Mouse (Mus musculus) intestine, embryonic 16.5 days (tissue): ENCODE results near the gene Glrx5. TPM values are rescaled to one million over a fixed set of nuclear protein-coding genes. Genes with fewer than 3 reads are reported as not detected.

Experiments used
- ATAC-seq: fragments of 200-750 bp; cut with Nextera tagmentation; 2 replicates; pipeline ENCODE4 v1.8.0; 2017; ENCODE audit warnings: moderate TSS enrichment, moderate library complexity
- H3K27ac ChIP-seq: fragments of 300-500 bp; sonication (generic); 2 replicates; pipeline ENCODE4 v1.5.1; 2014; ENCODE audit warnings: mild to moderate bottlenecking, low read length
- H3K27me3 ChIP-seq: fragments of 300-500 bp; sonication (generic); replicated peaks from 2 replicates; pipeline ENCODE4 v1.6.1; 2014; ENCODE audit warnings: low read length, control low read depth, mixed read lengths; ENCODE audit not compliant: control insufficient read depth, insufficient read depth
- H3K36me3 ChIP-seq: fragments of 300-500 bp; sonication (generic); 2 replicates; pipeline ENCODE4 v1.6.1; 2014; ENCODE audit warnings: low read length, control low read depth; ENCODE audit not compliant: control insufficient read depth, insufficient read depth
- H3K4me1 ChIP-seq: fragments of 300-500 bp; sonication (generic); 2 replicates; pipeline ENCODE4 v1.6.1; 2014; ENCODE audit warnings: low read length, control low read depth, mixed read lengths; ENCODE audit not compliant: control insufficient read depth, insufficient read depth
- H3K4me2 ChIP-seq: fragments of 300-500 bp; sonication (generic); 2 replicates; pipeline ENCODE4 v1.6.1; 2014; ENCODE audit warnings: low read depth, low read length, control low read depth
- H3K4me3 ChIP-seq: fragments of 300-500 bp; sonication (generic); 2 replicates; pipeline ENCODE4 v1.5.1; 2014; ENCODE audit warnings: mild to moderate bottlenecking, low read length
- H3K9ac ChIP-seq: fragments of 300-500 bp; sonication (generic); 2 replicates; pipeline ENCODE4 v1.6.1; 2014; ENCODE audit warnings: low read depth, low read length
- H3K9me3 ChIP-seq: fragments of 300-500 bp; sonication (generic); 2 replicates; pipeline ENCODE4 v1.6.1; 2016; ENCODE audit warnings: low read length, control low read depth; ENCODE audit not compliant: control insufficient read depth
- WGBS: fragments of 180-500 bp; shearing (Covaris S2); extraction: QIAGEN DNeasy Blood & Tissue Kit; methylation state at CpG from one replicate; pipeline ENCODE4 v1.1.7; 2014; 5-methylcytosine and 5-hydroxymethylcytosine counted together
- polyA plus RNA-seq: library from polyadenylated mRNA; unstranded; fragments of >200 nt; fragmentation: Nextera tagmentation; extraction: Ambion mirVana; gene quantifications from 2 replicates; pipeline ENCODE4 v1.2.1, GENCODE M21; 2015

Gene Glrx5
- polyA plus RNA-seq, 1 experiment from 2014 or later = 199 TPM

- Histone ChIP-seq H3K4me1 (peaks cover 11% of the 10 kb centered on the region), H3K9ac (peak overlapping the region; percentile 73), H3K4me2 (peak overlapping the region; percentile 95), H3K27me3 (peaks cover 7% of the 10 kb centered on the region; the same call in 1 of the 2 replicates), H3K9me3 (no peaks in the 10 kb centered on the region), H3K27ac (no peak overlapping the region), H3K4me3 (peak overlapping the region; percentile 71), H3K36me3 (no peaks in the 10 kb centered on the region)
- WGBS = 19% methylated on average over 9 of the region's 9 CpGs
- peak; percentile 6; the same call in 1 of the 2 replicates for ATAC-seq
These were observed 22.2 kb upstream of the Glrx5 start for GRCm38 (mm10) chr12:105010213-105010790.

GRCm38 (mm10) chr12:105011589-105011988 lies 20.9 kb upstream of the Glrx5 start:
- no peak for ATAC-seq
- Histone ChIP-seq H3K4me3 (no peak overlapping the region), H3K27me3 (peaks cover 7% of the 10 kb centered on the region; the same call in 1 of the 2 replicates), H3K36me3 (no peaks in the 10 kb centered on the region), H3K27ac (no peak overlapping the region), H3K4me2 (no peak overlapping the region), H3K9ac (no peak overlapping the region), H3K4me1 (peaks cover 11% of the 10 kb centered on the region), H3K9me3 (no peaks in the 10 kb centered on the region)
- WGBS = 100% methylated on average over 1 of the region's 1 CpGs

- Histone ChIP-seq H3K4me1 (peaks cover 11% of the 10 kb centered on the region), H3K9ac (no peak overlapping the region), H3K9me3 (no peaks in the 10 kb centered on the region), H3K36me3 (no peaks in the 10 kb centered on the region), H3K27me3 (peaks cover 7% of the 10 kb centered on the region; the same call in 1 of the 2 replicates), H3K4me3 (no peak overlapping the region), H3K27ac (no peak overlapping the region), H3K4me2 (no peak overlapping the region)
- WGBS = 89% methylated on average over 4 of the region's 4 CpGs
- ATAC-seq = no peak
These were observed 20.2 kb upstream of the Glrx5 start for GRCm38 (mm10) chr12:105012314-105012713.

- H3K4me3 ChIP-seq = no peak overlapping the region
- peaks cover 11% of the 10 kb centered on the region for H3K4me1 ChIP-seq
- no peak for ATAC-seq
- no peak overlapping the region for H3K27ac ChIP-seq
- H3K4me2 ChIP-seq = peak overlapping the region; percentile 13; the same call in 1 of the 2 replicates
- H3K9ac ChIP-seq = 0 out of 2 replicates have a peak overlapping the region, but pooled peaks have one; percentile 13
- WGBS = 22% methylated on average over 17 of the region's 17 CpGs
- H3K9me3 ChIP-seq = no peaks in the 10 kb centered on the region
- peaks cover 6% of the 10 kb centered on the region; the same call in 1 of the 2 replicates for H3K27me3 ChIP-seq
- H3K36me3 ChIP-seq = no peaks in the 10 kb centered on the region
These were observed 19.4 kb upstream of the Glrx5 start for GRCm38 (mm10) chr12:105013065-105013464.

GRCm38 (mm10) chr12:105016199-105016598 lies 16.3 kb upstream of the Glrx5 start:
- no peak overlapping the region for H3K9ac ChIP-seq
- H3K27ac ChIP-seq = no peak overlapping the region
- 57% methylated on average over 4 of the region's 4 CpGs for WGBS
- H3K4me3 ChIP-seq = no peak overlapping the region
- no peaks in the 10 kb centered on the region for H3K36me3 ChIP-seq
- no peaks in the 10 kb centered on the region for H3K4me1 ChIP-seq
- no peak overlapping the region for H3K4me2 ChIP-seq
- H3K9me3 ChIP-seq = no peaks in the 10 kb centered on the region
- no peak for ATAC-seq
- no peaks in the 10 kb centered on the region for H3K27me3 ChIP-seq

GRCm38 (mm10) chr12:105016639-105017038 lies 15.8 kb upstream of the Glrx5 start:
- no peak for ATAC-seq
- 66% methylated on average over 10 of the region's 10 CpGs for WGBS
- H3K4me2 ChIP-seq = no peak overlapping the region

GRCm38 (mm10) chr12:105019359-105020219 lies 12.9 kb upstream of the Glrx5 start:
- ATAC-seq = peak; percentile 91
- 0 out of 2 replicates have a peak overlapping the region, but pooled peaks have one; percentile 27 for H3K9ac ChIP-seq
- no peaks in the 10 kb centered on the region for H3K4me1 ChIP-seq
- H3K4me3 ChIP-seq = no peak overlapping the region
- H3K9me3 ChIP-seq = 0 out of 2 replicates have a peak, but pooled peaks cover 3% of the 10 kb centered on the region
- H3K36me3 ChIP-seq = no peaks in the 10 kb centered on the region
- no peak overlapping the region for H3K27ac ChIP-seq
- H3K4me2 ChIP-seq = no peak overlapping the region
- H3K27me3 ChIP-seq = no peaks in the 10 kb centered on the region
- WGBS = 59% methylated on average over 19 of the region's 19 CpGs

More at GRCm38 (mm10) chr12:105016639-105017038, 15.8 kb upstream of the Glrx5 start:
- H3K4me3 ChIP-seq = no peak overlapping the region
- no peaks in the 10 kb centered on the region for H3K27me3 ChIP-seq
- H3K27ac ChIP-seq = no peak overlapping the region
- H3K4me1 ChIP-seq = no peaks in the 10 kb centered on the region
- no peaks in the 10 kb centered on the region for H3K36me3 ChIP-seq
- no peaks in the 10 kb centered on the region for H3K9me3 ChIP-seq
- H3K9ac ChIP-seq = no peak overlapping the region

GRCm38 (mm10) chr12:105021441-105022069 lies 10.9 kb upstream of the Glrx5 start:
- H3K27ac ChIP-seq = no peak overlapping the region
- whole genome bisulfite sequencing = 77% methylated on average over 8 of the region's 8 CpGs
- no peak for ATAC-seq
- H3K4me2 ChIP-seq = no peak overlapping the region
- H3K9me3 ChIP-seq = 0 out of 2 replicates have a peak, but pooled peaks cover 3% of the 10 kb centered on the region
- H3K36me3 ChIP-seq = no peaks in the 10 kb centered on the region
- H3K9ac ChIP-seq = no peak overlapping the region
- no peaks in the 10 kb centered on the region for H3K4me1 ChIP-seq
- no peaks in the 10 kb centered on the region for H3K27me3 ChIP-seq
- no peak overlapping the region for H3K4me3 ChIP-seq

GRCm38 (mm10) chr12:105022141-105022540 lies 10.3 kb upstream of the Glrx5 start:
- no peak overlapping the region for H3K27ac ChIP-seq
- H3K9ac ChIP-seq = no peak overlapping the region
- no peak overlapping the region for H3K4me3 ChIP-seq
- 53% methylated on average over 7 of the region's 7 CpGs for WGBS
- 0 out of 2 replicates have a peak, but pooled peaks cover 3% of the 10 kb centered on the region for H3K9me3 ChIP-seq
- no peaks in the 10 kb centered on the region for H3K27me3 ChIP-seq
- H3K4me2 ChIP-seq = no peak overlapping the region
- ATAC-seq = no peak
- no peaks in the 10 kb centered on the region for H3K4me1 ChIP-seq
- H3K36me3 ChIP-seq = no peaks in the 10 kb centered on the region
